Mouse (Mus musculus): ENCODE data around the gene Wipf2.

- peak; percentile 70 for TF ChIP-seq TAL1 (IDR thresholded peaks at IDR 0.05; ENCODE audit: low read length)
- peak; percentile 63 for TF ChIP-seq GATA1 (IDR thresholded peaks at IDR 0.05; ENCODE audit: low read length)
These were observed 48.1 kb downstream of the Wipf2 start for GRCm38 (mm10) chr11:98911498-98911897.
